Mouse (Mus musculus) layer of hippocampus, adult 9-10 months (tissue): ENCODE results near the gene Rev3l.

ENCODE experiments used
- DNase-seq: peaks from one replicate; pipeline ENCODE4 v3.0.0; 2022; ENCODE audit warnings: low spot score

Gene Rev3l

GRCm38 (mm10) chr10:39731736-39732265 is at the start of gene Rev3l:
Gene Rev3l, plus strand, starts transcription at chr10:39732118.
- DNase-seq = peak; percentile 71

GRCm38 (mm10) chr10:39682556-39682955 is 49.4 kb upstream of the Rev3l start:
- DNase-seq = no peak

GRCm38 (mm10) chr10:39683481-39683880 is 48.4 kb upstream of the Rev3l start:
- DNase-seq = no peak

GRCm38 (mm10) chr10:39686811-39687210 is 45.1 kb upstream of the Rev3l start:
- no peak for DNase-seq

- DNase-seq = no peak
Measured at GRCm38 (mm10) chr10:39687851-39688250, 44.1 kb upstream of the Rev3l start.

GRCm38 (mm10) chr10:39691351-39692064 is 40.4 kb upstream of the Rev3l start:
- DNase-seq = no peak

- DNase-seq = no peak
Measured at GRCm38 (mm10) chr10:39692152-39692551, 39.8 kb upstream of the Rev3l start.

- no peak for DNase-seq
Measured at GRCm38 (mm10) chr10:39707717-39708510, 24.0 kb upstream of the Rev3l start.

- DNase-seq = no peak
Measured at GRCm38 (mm10) chr10:39716936-39717335, 15.0 kb upstream of the Rev3l start.

GRCm38 (mm10) chr10:39730976-39731735 is 762 bp upstream of the Rev3l start:
- peak; percentile 5 for DNase-seq

GRCm38 (mm10) chr10:39732266-39733100 is 565 bp downstream of the Rev3l start:
- peak; percentile 41 for DNase-seq

GRCm38 (mm10) chr10:39733101-39733399 is 1.1 kb downstream of the Rev3l start:
- peak; percentile 20 for DNase-seq

- peak; percentile 3 for DNase-seq
Measured at GRCm38 (mm10) chr10:39733421-39733930, 1.6 kb downstream of the Rev3l start.

- no peak for DNase-seq
Measured at GRCm38 (mm10) chr10:39736187-39736586, 4.3 kb downstream of the Rev3l start.

GRCm38 (mm10) chr10:39742057-39742456 is 10.1 kb downstream of the Rev3l start:
- DNase-seq = no peak

GRCm38 (mm10) chr10:39764752-39765151 is 32.8 kb downstream of the Rev3l start:
- DNase-seq = no peak

- DNase-seq = no peak
Measured at GRCm38 (mm10) chr10:39766702-39767101, 34.8 kb downstream of the Rev3l start.

- no peak for DNase-seq
Measured at GRCm38 (mm10) chr10:39772259-39772658, 40.3 kb downstream of the Rev3l start.

GRCm38 (mm10) chr10:39773940-39774726 is 42.2 kb downstream of the Rev3l start:
- DNase-seq = no peak

- DNase-seq = no peak
Measured at GRCm38 (mm10) chr10:39776927-39777326, 45.0 kb downstream of the Rev3l start.

GRCm38 (mm10) chr10:39778305-39778704 is 46.4 kb downstream of the Rev3l start:
- DNase-seq = no peak
